Mouse (Mus musculus) MEL (cell line): Measurements from ENCODE around the gene Trim6. TPM values are rescaled to one million over a fixed set of nuclear protein-coding genes. Genes with fewer than 3 reads are reported as not detected.

ENCODE experiments used
- DNase-seq: peaks from one replicate; pipeline ENCODE4 v3.0.0; 2011; ENCODE audit warnings: low read depth, low spot score
- H3K27ac ChIP-seq: 2 replicates; pipeline ENCODE4 v1.5.1; 2012; ENCODE audit warnings: low read depth, mild to moderate bottlenecking, control low read depth, low read length, moderate library complexity; ENCODE audit not compliant: control insufficient read depth
- H3K27me3 ChIP-seq, 2 experiments: fragments of 150-350 bp in 1 of 2; sonication (generic) in 1 of 2; 2 replicates each; pipeline ENCODE4 v1.6.1; 2012; ENCODE audit warnings: low read length in 2 of 2, mild to moderate bottlenecking in 2 of 2, improper control_type of control experiment in 1 of 2, moderate library complexity in 1 of 2; ENCODE audit not compliant: insufficient read depth in 2 of 2, control insufficient read depth in 1 of 2
- H3K36me3 ChIP-seq, 2 experiments: 2 replicates each; pipeline ENCODE4 v1.6.1; 2012 to 2014; ENCODE audit warnings: low read length in 2 of 2, improper control_type of control experiment in 1 of 2, inconsistent platforms in 1 of 2, mild to moderate bottlenecking in 1 of 2; ENCODE audit not compliant: insufficient read depth in 2 of 2, control insufficient read depth in 1 of 2
- H3K4me1 ChIP-seq, 2 experiments: fragments of 150-350 bp in 1 of 2; sonication (generic) in 1 of 2; 2 replicates each; pipeline ENCODE4 v1.6.1; 2012; ENCODE audit warnings: low read length in 2 of 2, improper control_type of control experiment in 1 of 2, mild to moderate bottlenecking in 1 of 2; ENCODE audit not compliant: insufficient read depth in 2 of 2, control insufficient read depth in 1 of 2
- H3K4me3 ChIP-seq, 2 experiments: fragments of 150-350 bp in 1 of 2; sonication (generic) in 1 of 2; 2 replicates each; pipeline ENCODE4 v1.5.1; 2012; ENCODE audit warnings: low read depth in 2 of 2, low read length in 2 of 2, mild to moderate bottlenecking in 2 of 2, moderate library complexity in 2 of 2, control low read depth in 1 of 2, improper control_type of control experiment in 1 of 2; ENCODE audit not compliant: control insufficient read depth in 1 of 2, insufficient read depth in 1 of 2
- H3K79me2 ChIP-seq: 2 replicates; pipeline ENCODE4 v1.6.1; 2012; ENCODE audit warnings: mild to moderate bottlenecking, low read length, moderate library complexity; ENCODE audit not compliant: control insufficient read depth, poor library complexity, insufficient read depth
- H3K9ac ChIP-seq: 2 replicates; pipeline ENCODE4 v1.6.1; 2012; ENCODE audit warnings: low read depth, mild to moderate bottlenecking, control low read depth, low read length, moderate library complexity; ENCODE audit not compliant: control insufficient read depth, poor library complexity, severe bottlenecking
- H3K9me3 ChIP-seq: fragments of 150-350 bp; sonication (generic); replicated peaks from 2 replicates; pipeline ENCODE4 v1.6.1; 2012; ENCODE audit warnings: mild to moderate bottlenecking, low read length, improper control_type of control experiment, moderate library complexity; ENCODE audit not compliant: insufficient read depth
- BHLHE40 ChIP-seq: IDR thresholded peaks from 2 replicates; pipeline ENCODE4 v1.6.1; 2012; ENCODE audit warnings: low read depth, mild to moderate bottlenecking, inconsistent platforms, low read length, improper control_type of control experiment, borderline replicate concordance
- CHD1 ChIP-seq: IDR thresholded peaks from 2 replicates; pipeline ENCODE4 v1.6.1; 2012; ENCODE audit warnings: low read depth, mild to moderate bottlenecking, inconsistent platforms, low read length, improper control_type of control experiment
- CHD2 ChIP-seq: IDR thresholded peaks from 2 replicates; pipeline ENCODE4 v1.6.1; 2011; ENCODE audit warnings: low read length, improper control_type of control experiment
- E2F4 ChIP-seq: IDR thresholded peaks from 2 replicates; pipeline ENCODE4 v1.6.1; 2011; ENCODE audit warnings: low read depth, low read length, improper control_type of control experiment, borderline replicate concordance
- ETS1 ChIP-seq: IDR thresholded peaks from 2 replicates; pipeline ENCODE4 v1.6.1; 2012; ENCODE audit warnings: low read depth, mild to moderate bottlenecking, inconsistent platforms, low read length, improper control_type of control experiment, moderate library complexity
- GABPA ChIP-seq: IDR thresholded peaks from 2 replicates; pipeline ENCODE4 v1.6.1; 2012; ENCODE audit warnings: low read depth, mild to moderate bottlenecking, inconsistent platforms, low read length, improper control_type of control experiment, moderate library complexity
- GATA1 ChIP-seq: IDR thresholded peaks from 2 replicates; pipeline ENCODE4 v1.6.1; 2011; ENCODE audit warnings: low read depth, low read length, improper control_type of control experiment
- JUND ChIP-seq: IDR thresholded peaks from 2 replicates; pipeline ENCODE4 v1.6.1; 2011; ENCODE audit warnings: low read depth, mild to moderate bottlenecking, improper control_type of control experiment, low read length
- MAFK ChIP-seq: IDR thresholded peaks from 2 replicates; pipeline ENCODE4 v1.6.1; 2011; ENCODE audit warnings: low read depth, mild to moderate bottlenecking, low read length, improper control_type of control experiment, borderline replicate concordance
- MAZ ChIP-seq: IDR thresholded peaks from 2 replicates; pipeline ENCODE4 v1.6.1; 2012; ENCODE audit warnings: low read depth, mild to moderate bottlenecking, inconsistent platforms, low read length, improper control_type of control experiment
- MYB ChIP-seq: IDR thresholded peaks from 2 replicates; pipeline ENCODE4 v1.6.1; 2011; ENCODE audit warnings: mild to moderate bottlenecking, low read depth, low read length, improper control_type of control experiment
- MYC ChIP-seq: IDR thresholded peaks from 2 replicates; pipeline ENCODE4 v1.6.1; 2011; ENCODE audit warnings: low read depth, mild to moderate bottlenecking, low read length, improper control_type of control experiment, moderate library complexity
- NELFE ChIP-seq: IDR thresholded peaks from 2 replicates; pipeline ENCODE4 v1.6.1; 2011; ENCODE audit warnings: low read depth, low read length, improper control_type of control experiment
- POLR2A ChIP-seq, 2 experiments: IDR thresholded peaks; 2 replicates each; pipeline ENCODE4 v1.6.1; 2011 to 2012; ENCODE audit warnings: low read length in 2 of 2, mild to moderate bottlenecking in 2 of 2, control low read depth in 1 of 2, improper control_type of control experiment in 1 of 2, low read depth in 1 of 2, moderate library complexity in 1 of 2; ENCODE audit not compliant: control insufficient read depth in 1 of 2, insufficient read depth in 1 of 2, poor library complexity in 1 of 2
- POLR2AphosphoS5 ChIP-seq: IDR thresholded peaks from 2 replicates; pipeline ENCODE4 v1.6.1; 2012; ENCODE audit warnings: low read depth, borderline replicate concordance, mild to moderate bottlenecking, inconsistent platforms, low read length, moderate library complexity, mixed read lengths
- RCOR1 ChIP-seq: IDR thresholded peaks from 2 replicates; pipeline ENCODE4 v1.6.1; 2012; ENCODE audit warnings: low read depth, mild to moderate bottlenecking, inconsistent platforms, low read length, improper control_type of control experiment
- SMC3 ChIP-seq: IDR thresholded peaks from 2 replicates; pipeline ENCODE4 v1.6.1; 2011; ENCODE audit warnings: low read depth, low read length, improper control_type of control experiment
- TAL1 ChIP-seq: IDR thresholded peaks from 2 replicates; pipeline ENCODE4 v1.6.1; 2012; ENCODE audit warnings: mild to moderate bottlenecking, inconsistent platforms, low read length, moderate library complexity, mixed read lengths
- TBP ChIP-seq: IDR thresholded peaks from 2 replicates; pipeline ENCODE4 v1.8.0; 2011; ENCODE audit warnings: low read depth, low read length, improper control_type of control experiment
- USF2 ChIP-seq, 2 experiments: IDR thresholded peaks; 2 replicates each; pipeline ENCODE4 v1.6.1; 2011 to 2012; ENCODE audit warnings: improper control_type of control experiment in 2 of 2, low read length in 2 of 2, borderline replicate concordance in 1 of 2, inconsistent platforms in 1 of 2, low read depth in 1 of 2, mild to moderate bottlenecking in 1 of 2; ENCODE audit not compliant: insufficient read depth in 1 of 2
- ZC3H11A ChIP-seq: IDR thresholded peaks from 2 replicates; pipeline ENCODE4 v1.6.1; 2012; ENCODE audit warnings: low read depth, mild to moderate bottlenecking, inconsistent platforms, low read length, improper control_type of control experiment
- ZKSCAN1 ChIP-seq: IDR thresholded peaks from 2 replicates; pipeline ENCODE4 v1.6.1; 2012; ENCODE audit warnings: low read depth, mild to moderate bottlenecking, inconsistent platforms, low read length, improper control_type of control experiment, moderate library complexity
- ZMIZ1 ChIP-seq: IDR thresholded peaks from 2 replicates; pipeline ENCODE4 v1.6.1; 2012; ENCODE audit warnings: low read depth, mild to moderate bottlenecking, inconsistent platforms, low read length, improper control_type of control experiment, moderate library complexity
- ZNF384 ChIP-seq: IDR thresholded peaks from 2 replicates; pipeline ENCODE4 v1.6.1; 2012; ENCODE audit warnings: low read depth, mild to moderate bottlenecking, inconsistent platforms, low read length, improper control_type of control experiment
- polyA plus RNA-seq, 2 experiments: library from polyadenylated mRNA; stranded (reverse) in 1 of 2; unstranded in 1 of 2; fragments of >175 nt in 1 of 2; fragments of >200 nt in 1 of 2; gene quantifications; 2 replicates each; pipeline versions ENCODE4 v1.2.1 to v1.2.4; 2012; ENCODE audit warnings: low replicate concordance in 2 of 2, low read depth in 1 of 2; ENCODE audit not compliant: insufficient read length in 2 of 2, insufficient read depth in 1 of 2, missing spikeins in 1 of 2
- total RNA-seq: library from RNA; depleted of rRNA; stranded (reverse); fragments of 300-350 nt; gene quantifications from 2 replicates; pipeline ENCODE4 v1.2.3, GENCODE M21; 2012

Trim6 gene
- total and polyA plus RNA-seq, 3 experiments = 4.1 TPM; not detected in 2

DNA sequence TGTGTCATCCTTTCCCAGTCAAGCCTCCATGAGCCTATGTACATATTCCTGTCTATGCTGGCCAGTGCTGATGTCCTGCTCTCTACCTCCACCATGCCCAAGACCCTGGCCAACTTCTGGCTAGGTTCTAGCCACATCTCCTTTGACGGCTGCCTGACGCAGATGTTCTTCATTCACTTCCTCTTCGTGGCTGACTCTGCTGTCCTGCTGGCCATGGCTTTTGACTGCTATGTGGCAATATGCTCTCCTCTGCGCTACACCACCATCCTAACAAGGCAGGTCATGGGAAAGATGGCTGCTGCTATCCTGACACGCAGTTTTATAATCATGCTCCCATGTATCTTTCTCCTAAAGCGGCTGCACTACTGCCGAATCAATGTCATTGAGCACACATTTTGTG lies 12.4 kb upstream of the Trim6 start:
- Histone ChIP-seq H3K36me3 (no peaks in the 10 kb centered on the region), H3K9me3 (no peaks in the 10 kb centered on the region), H3K4me1 (no peaks in the 10 kb centered on the region)
- TF ChIP-seq GATA1 (no peak), JUND (no peak), ZMIZ1 (no peak), TBP (no peak), USF2 (IDR thresholded peaks at IDR 0.05; ENCODE audit: borderline replicate concordance in 1 of 2, insufficient read depth in 1 of 2, low read depth in 1 of 2, low read length in 2 of 2) (no peak), GABPA (no peak), CHD2 (no peak), RCOR1 (no peak), MAZ (no peak), ZKSCAN1 (no peak), BHLHE40 (no peak), ZC3H11A (no peak), CHD1 (no peak), TAL1 (no peak), MYB (no peak), SMC3 (no peak), MYC (no peak)
- TF ChIP-seq, all 39 proteins: peak for 0
- Histone ChIP-seq H3K9ac (no peak overlapping the region), H3K27me3 (peaks cover 0 to 3% of the 10 kb centered on the region in 2 experiments), H3K79me2 (no peaks in the 10 kb centered on the region), H3K27ac (no peak overlapping the region), H3K4me3 (no peak overlapping the region)
- DNase-seq = no peak

DNA sequence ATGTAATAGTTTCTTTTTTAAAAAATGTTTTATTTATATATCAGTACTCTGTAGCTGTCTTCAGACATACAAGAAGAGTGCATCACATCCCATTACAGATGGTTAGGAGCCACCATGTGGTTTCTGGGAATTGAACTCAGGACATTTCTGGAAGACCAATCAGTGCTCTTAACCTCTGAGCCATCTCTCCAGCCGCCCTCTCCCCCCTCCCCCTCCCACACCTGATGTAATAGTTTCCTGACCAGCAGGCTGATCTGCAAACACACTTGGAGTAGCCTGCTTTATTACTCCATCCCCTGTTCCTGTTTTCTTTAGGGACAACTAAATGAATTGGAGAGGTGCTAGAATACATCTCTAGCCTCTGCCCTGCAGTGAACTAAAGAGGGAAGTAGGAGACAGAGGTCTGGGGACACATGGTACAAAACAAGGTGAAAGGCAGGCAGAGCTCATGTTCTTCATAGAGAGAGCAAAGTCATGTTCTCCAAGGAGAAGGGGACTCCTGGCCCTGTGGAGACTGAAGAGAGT lies 2.5 kb upstream of the Trim6 start:
- Histone ChIP-seq H3K79me2 (no peaks in the 10 kb centered on the region), H3K36me3 (no peaks in the 10 kb centered on the region), H3K4me1 (no peaks in the 10 kb centered on the region), H3K9ac (no peak overlapping the region), H3K27ac (no peak overlapping the region), H3K4me3 (no peak overlapping the region), H3K9me3 (no peaks in the 10 kb centered on the region), H3K27me3 (no peaks in the 10 kb centered on the region; a peak in 1 of 4 replicates)
- no peak for DNase-seq
- TF ChIP-seq POLR2AphosphoS5 = no peak
- TF ChIP-seq ZNF384 = no peak
- no peak for TF ChIP-seq MAFK
- TF ChIP-seq NELFE = no peak
- TF ChIP-seq ETS1 = no peak
- TF ChIP-seq POLR2A (IDR thresholded peaks at IDR 0.05; ENCODE audit: control insufficient read depth in 1 of 2, insufficient read depth in 1 of 2, low read depth in 1 of 2, low read length in 2 of 2, poor library complexity in 1 of 2) = no peak
- TF ChIP-seq ZMIZ1 = no peak
- TF ChIP-seq TAL1 = no peak
- TF ChIP-seq ZC3H11A = no peak
- no peak for TF ChIP-seq GATA1
- no peak for TF ChIP-seq CHD2
- TF ChIP-seq BHLHE40 = no peak
- TF ChIP-seq E2F4 = no peak
